Mouse (Mus musculus): ENCODE data around the gene Gemin6. TPM values are rescaled to one million over a fixed set of nuclear protein-coding genes. Genes with fewer than 3 reads are reported as not detected.
"Not testable (repeated sequence)": the region's sequence is repeated elsewhere in the genome, so short reads cannot be mapped to it uniquely, and the experiment has no call there.

Gemin6 gene
- polyA plus RNA-seq, 1 experiment from 2014 or later = 35.6 TPM

DNA sequence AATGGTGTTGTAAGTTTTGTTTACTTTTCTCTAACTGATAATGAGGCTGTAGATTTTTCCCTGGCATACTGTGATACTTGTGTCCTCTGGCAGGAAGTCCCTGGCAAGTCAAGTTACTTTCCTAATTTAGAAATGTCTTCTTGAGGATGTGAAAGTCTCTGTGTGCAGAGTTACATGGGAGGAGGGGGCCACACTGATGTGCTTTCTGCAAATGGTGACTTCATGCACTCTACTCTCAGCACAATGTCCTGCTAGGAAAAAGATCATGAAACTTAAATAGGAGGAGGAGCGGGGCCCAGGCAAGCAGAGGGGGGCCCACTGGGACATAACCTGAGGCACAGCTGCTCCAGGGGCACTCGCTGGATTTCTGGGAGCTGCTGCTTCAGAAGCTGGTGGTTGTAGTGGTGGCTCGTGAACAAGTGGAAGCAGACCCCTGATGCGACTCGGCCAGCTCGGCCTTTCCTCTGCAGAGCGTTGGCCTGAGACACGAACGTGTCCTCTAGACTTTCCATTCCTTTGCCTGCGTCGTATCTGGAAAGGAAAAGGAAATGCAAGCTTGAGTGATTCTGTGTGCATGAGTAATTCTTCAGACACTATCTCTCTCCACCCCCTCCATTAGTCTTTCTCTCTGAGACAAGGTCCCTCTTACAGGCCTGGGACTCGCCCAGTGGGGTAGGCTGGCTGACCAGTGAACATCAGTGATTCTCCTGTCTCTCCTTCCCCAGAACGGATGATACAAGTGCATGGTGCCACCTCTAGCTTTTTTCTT is 28.7 kb downstream of the Gemin6 start:
- Histone ChIP-seq H3K9me3 (replicated peaks; ENCODE audit: control insufficient read depth, low read length) (0 out of 2 replicates have a peak, but pooled peaks cover 4% of the 10 kb centered on the region), H3K27ac (ENCODE audit: low read length) (peak overlapping the region; percentile 60), H3K36me3 (ENCODE audit: control insufficient read depth, insufficient read depth, low read length) (peaks cover 39% of the 10 kb centered on the region), H3K4me1 (ENCODE audit: control insufficient read depth, insufficient read depth, low read length) (peaks cover 4% of the 10 kb centered on the region; the same call in 1 of the 2 replicates), H3K9ac (ENCODE audit: low read length) (no peak overlapping the region), H3K4me2 (ENCODE audit: low read depth, low read length) (no peak overlapping the region), H3K27me3 (ENCODE audit: control insufficient read depth, insufficient read depth, low read length) (no peaks in the 10 kb centered on the region), H3K4me3 (replicated peaks; ENCODE audit: low read length) (no peak overlapping the region)
- ATAC-seq (ENCODE audit: insufficient read depth, low FRiP score) = no peak
- 81% methylated on average over 13 of the region's 13 CpGs for WGBS

DNA sequence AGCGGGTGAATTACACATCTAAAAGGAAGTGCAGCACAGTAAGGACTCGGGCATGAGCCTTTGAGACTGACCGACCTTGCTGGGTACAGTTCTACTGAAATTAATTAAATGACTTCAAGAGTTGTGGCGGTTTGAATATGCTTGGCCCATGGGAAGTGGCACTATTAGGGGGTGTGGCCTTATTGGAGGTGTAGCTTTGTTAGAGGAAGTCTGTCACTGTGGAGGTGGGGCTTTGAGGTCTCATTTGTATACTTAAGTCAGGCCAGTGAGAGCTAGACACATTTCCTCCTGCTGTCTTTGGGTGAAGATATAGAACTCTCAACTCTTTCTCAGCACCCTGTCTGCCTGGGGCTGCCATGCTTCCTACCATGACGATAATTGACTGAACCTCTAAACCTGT is 30.2 kb downstream of the Gemin6 start:
- H3K4me1 ChIP-seq (ENCODE audit: control insufficient read depth, insufficient read depth, low read length) = peaks cover 4% of the 10 kb centered on the region; the same call in 1 of the 2 replicates
- H3K9ac ChIP-seq (ENCODE audit: low read length) = no peak overlapping the region
- ATAC-seq (ENCODE audit: insufficient read depth, low FRiP score) = no peak
- no peak overlapping the region for H3K4me2 ChIP-seq (ENCODE audit: low read depth, low read length)
- peaks cover 42% of the 10 kb centered on the region for H3K36me3 ChIP-seq (ENCODE audit: control insufficient read depth, insufficient read depth, low read length)
- H3K4me3 ChIP-seq (replicated peaks; ENCODE audit: low read length) = no peak overlapping the region
- H3K27ac ChIP-seq (ENCODE audit: low read length) = peak overlapping the region; percentile 56
- WGBS = 94% methylated on average over 5 of the region's 5 CpGs
- H3K9me3 ChIP-seq (replicated peaks; ENCODE audit: control insufficient read depth, low read length) = 0 out of 2 replicates have a peak, but pooled peaks cover 4% of the 10 kb centered on the region
- no peaks in the 10 kb centered on the region for H3K27me3 ChIP-seq (ENCODE audit: control insufficient read depth, insufficient read depth, low read length)

DNA sequence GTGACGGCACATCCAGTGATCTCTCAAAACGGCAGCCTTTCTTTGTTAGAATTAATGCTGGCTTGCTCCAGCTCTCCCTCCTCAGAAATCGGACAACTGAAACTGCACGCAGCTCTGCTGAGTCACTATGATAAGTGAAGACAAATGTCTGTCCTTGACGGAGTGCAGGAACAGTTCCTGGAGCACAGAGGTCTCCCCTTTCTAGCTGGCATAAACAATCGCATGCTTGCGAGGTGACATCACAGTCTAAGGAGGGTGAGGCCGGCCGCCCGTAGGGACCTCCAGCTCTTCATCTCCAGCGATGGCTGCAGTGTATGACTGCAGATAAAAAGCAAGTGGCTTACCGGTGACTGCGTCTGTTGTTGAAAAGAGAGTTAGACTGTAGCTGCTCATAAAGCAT is 31.0 kb downstream of the Gemin6 start:
- Histone ChIP-seq H3K4me2 (ENCODE audit: low read depth, low read length) (no peak overlapping the region), H3K4me3 (replicated peaks; ENCODE audit: low read length) (no peak overlapping the region), H3K27ac (ENCODE audit: low read length) (peak overlapping the region; percentile 56), H3K36me3 (ENCODE audit: control insufficient read depth, insufficient read depth, low read length) (peaks cover 39% of the 10 kb centered on the region), H3K9ac (ENCODE audit: low read length) (peak overlapping the region; percentile 25; the same call in 1 of the 2 replicates), H3K4me1 (ENCODE audit: control insufficient read depth, insufficient read depth, low read length) (peaks cover 4% of the 10 kb centered on the region; the same call in 1 of the 2 replicates), H3K27me3 (ENCODE audit: control insufficient read depth, insufficient read depth, low read length) (no peaks in the 10 kb centered on the region), H3K9me3 (replicated peaks; ENCODE audit: control insufficient read depth, low read length) (0 out of 2 replicates have a peak, but pooled peaks cover 4% of the 10 kb centered on the region)
- ATAC-seq (ENCODE audit: insufficient read depth, low FRiP score) = peak; percentile 87
- 20% methylated on average over 13 of the region's 13 CpGs for WGBS

DNA sequence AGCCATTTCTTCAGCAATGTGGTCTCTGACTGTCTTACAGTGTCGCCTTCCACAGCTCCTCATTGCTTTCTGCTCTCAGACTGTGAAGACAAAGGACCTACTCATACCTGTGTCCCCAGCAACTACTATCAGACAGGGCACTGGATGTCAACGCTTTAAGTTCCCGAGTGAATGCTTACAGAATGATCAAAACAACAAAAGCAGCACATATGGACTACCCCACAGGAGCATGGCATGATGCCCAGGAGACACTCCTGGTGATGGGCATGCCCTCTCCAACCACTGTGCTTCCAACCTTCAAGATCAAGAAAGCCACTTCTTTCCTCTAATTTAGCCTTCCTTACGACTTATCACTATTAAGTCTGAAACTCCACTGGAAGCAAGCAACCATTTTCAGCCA is 42.8 kb downstream of the Gemin6 start:
- Histone ChIP-seq H3K9me3 (replicated peaks; ENCODE audit: control insufficient read depth, low read length) (no peaks in the 10 kb centered on the region), H3K36me3 (ENCODE audit: control insufficient read depth, insufficient read depth, low read length) (peaks cover 25% of the 10 kb centered on the region; the same call in 1 of the 2 replicates), H3K4me1 (ENCODE audit: control insufficient read depth, insufficient read depth, low read length) (no peaks in the 10 kb centered on the region), H3K4me3 (replicated peaks; ENCODE audit: low read length) (no peak overlapping the region), H3K27me3 (ENCODE audit: control insufficient read depth, insufficient read depth, low read length) (no peaks in the 10 kb centered on the region), H3K4me2 (ENCODE audit: low read depth, low read length) (no peak overlapping the region), H3K9ac (ENCODE audit: low read length) (no peak overlapping the region), H3K27ac (ENCODE audit: low read length) (no peak overlapping the region)
- no peak for ATAC-seq (ENCODE audit: insufficient read depth, low FRiP score)
- 90% methylated on average over 4 of the region's 4 CpGs for WGBS

DNA sequence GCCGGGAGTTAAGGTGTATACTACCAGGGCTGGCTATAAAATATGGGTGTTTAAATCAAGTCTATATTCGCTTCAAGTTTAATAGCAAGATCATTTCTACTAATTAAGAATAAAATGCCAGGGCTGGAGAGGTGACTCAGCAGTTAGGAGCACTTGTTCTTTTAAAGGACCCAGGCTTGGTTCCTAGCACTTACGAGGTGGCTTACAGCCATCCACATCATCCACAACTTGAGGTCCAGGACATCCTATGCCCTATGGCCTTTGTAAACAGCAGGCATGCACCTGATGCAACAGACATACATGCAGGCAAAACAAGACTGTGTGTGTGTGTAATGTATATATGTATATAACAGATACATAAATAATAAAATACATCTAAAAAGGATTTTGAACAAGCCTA is 43.9 kb downstream of the Gemin6 start:
- Histone ChIP-seq H3K27ac (ENCODE audit: low read length) (no peak overlapping the region), H3K4me3 (replicated peaks; ENCODE audit: low read length) (no peak overlapping the region), H3K36me3 (ENCODE audit: control insufficient read depth, insufficient read depth, low read length) (peaks cover 27% of the 10 kb centered on the region), H3K9ac (ENCODE audit: low read length) (no peak overlapping the region), H3K9me3 (replicated peaks; ENCODE audit: control insufficient read depth, low read length) (no peaks in the 10 kb centered on the region), H3K4me2 (ENCODE audit: low read depth, low read length) (no peak overlapping the region), H3K4me1 (ENCODE audit: control insufficient read depth, insufficient read depth, low read length) (no peaks in the 10 kb centered on the region), H3K27me3 (ENCODE audit: control insufficient read depth, insufficient read depth, low read length) (no peaks in the 10 kb centered on the region)
- WGBS = 96% methylated on average over 3 of the region's 3 CpGs
- ATAC-seq (ENCODE audit: insufficient read depth, low FRiP score) = no peak

DNA sequence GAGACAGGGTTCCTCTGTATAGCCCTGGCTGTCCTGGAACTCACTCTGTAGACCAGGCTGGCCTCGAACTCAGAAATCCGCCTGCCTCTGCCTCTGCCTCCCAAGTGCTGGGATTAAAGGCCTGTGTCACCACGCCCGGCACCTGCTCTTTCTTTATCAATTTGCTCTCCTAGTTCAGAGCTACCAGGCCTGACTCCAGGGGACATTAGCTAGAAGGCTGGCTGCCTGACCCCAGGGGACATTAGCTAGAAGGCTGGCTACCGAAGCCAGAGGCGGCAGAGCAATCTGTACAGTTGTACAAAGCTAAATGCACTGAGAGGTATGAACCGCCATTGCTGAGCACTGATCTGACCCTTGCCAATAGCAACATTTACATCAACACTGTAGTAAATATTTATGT is 46.4 kb downstream of the Gemin6 start:
- not testable (repeated sequence) for H3K9ac ChIP-seq (ENCODE audit: low read length); H3K4me1 ChIP-seq (ENCODE audit: control insufficient read depth, insufficient read depth, low read length); H3K27me3 ChIP-seq (ENCODE audit: control insufficient read depth, insufficient read depth, low read length); H3K27ac ChIP-seq (ENCODE audit: low read length); H3K4me3 ChIP-seq (replicated peaks; ENCODE audit: low read length); H3K9me3 ChIP-seq (replicated peaks; ENCODE audit: control insufficient read depth, low read length); ATAC-seq (ENCODE audit: insufficient read depth, low FRiP score); H3K4me2 ChIP-seq (ENCODE audit: low read depth, low read length)
- WGBS = 92% methylated on average over 7 of the region's 7 CpGs
- H3K36me3 ChIP-seq (ENCODE audit: control insufficient read depth, insufficient read depth, low read length) = peaks cover 28% of the 10 kb centered on the region

Other genes with a start within 250 kb of the Gemin6 start
- 30.1 and 39.4 TPM in 2 replicates for gene Hnrnpll, start 162.1 kb upstream of the Gemin6 start, polyA plus RNA-seq (2015; fragmentation: Nextera tagmentation; extraction: Ambion mirVana)
- 34.3 and 35.1 TPM in 2 replicates for gene Galm, start 97.0 kb upstream of the Gemin6 start, polyA plus RNA-seq (2015; fragmentation: Nextera tagmentation; extraction: Ambion mirVana)
- 461 and 480 TPM in 2 replicates for gene Srsf7, start 17.1 kb upstream of the Gemin6 start, polyA plus RNA-seq (2015; fragmentation: Nextera tagmentation; extraction: Ambion mirVana)
- 0.10 TPM in 1 of 2 replicates, not detected in the other for gene Ttc39d, start 17.0 kb upstream of the Gemin6 start, polyA plus RNA-seq (2015; fragmentation: Nextera tagmentation; extraction: Ambion mirVana)
- gene Morn2, start 65.8 kb downstream of the Gemin6 start, polyA plus RNA-seq (2015; fragmentation: Nextera tagmentation; extraction: Ambion mirVana) = 18.5 and 20.8 TPM in 2 replicates
- 14.5 and 15.6 TPM in 2 replicates for gene Dhx57, start 66.0 kb downstream of the Gemin6 start, polyA plus RNA-seq (2015; fragmentation: Nextera tagmentation; extraction: Ambion mirVana)
- gene Arhgef33, start 83.0 kb downstream of the Gemin6 start, polyA plus RNA-seq (2015; fragmentation: Nextera tagmentation; extraction: Ambion mirVana) = 0.14 and 2.0 TPM in 2 replicates
- gene Gm10190, start 149.1 kb downstream of the Gemin6 start, polyA plus RNA-seq (2015; fragmentation: Nextera tagmentation; extraction: Ambion mirVana) = not detected in 2 replicates

Measured in stomach, embryonic 16.5 days (tissue).